Mouse (Mus musculus) right cerebral cortex, postnatal 36 days (tissue): ENCODE measurements around the gene Zfp641.

Experiments
- DNase-seq, 2 experiments: peaks; one replicate each; pipeline ENCODE4 v3.0.0; 2022; ENCODE audit warnings: low spot score in 2 of 2, mixed read lengths in 1 of 2

The Zfp641 gene

GRCm38 (mm10) chr15:98295628-98296551 is at the start of gene Zfp641:
Gene Zfp641, minus strand, starts transcription at chr15:98296161.
- DNase-seq = peak; percentile 24 to 50

- no peak for DNase-seq
These were observed 44.9 kb upstream of the Zfp641 start, which contains the start of gene Olfr284 for GRCm38 (mm10) chr15:98340887-98341286. Gene Olfr284, minus strand, starts transcription at chr15:98340987.

DNA sequence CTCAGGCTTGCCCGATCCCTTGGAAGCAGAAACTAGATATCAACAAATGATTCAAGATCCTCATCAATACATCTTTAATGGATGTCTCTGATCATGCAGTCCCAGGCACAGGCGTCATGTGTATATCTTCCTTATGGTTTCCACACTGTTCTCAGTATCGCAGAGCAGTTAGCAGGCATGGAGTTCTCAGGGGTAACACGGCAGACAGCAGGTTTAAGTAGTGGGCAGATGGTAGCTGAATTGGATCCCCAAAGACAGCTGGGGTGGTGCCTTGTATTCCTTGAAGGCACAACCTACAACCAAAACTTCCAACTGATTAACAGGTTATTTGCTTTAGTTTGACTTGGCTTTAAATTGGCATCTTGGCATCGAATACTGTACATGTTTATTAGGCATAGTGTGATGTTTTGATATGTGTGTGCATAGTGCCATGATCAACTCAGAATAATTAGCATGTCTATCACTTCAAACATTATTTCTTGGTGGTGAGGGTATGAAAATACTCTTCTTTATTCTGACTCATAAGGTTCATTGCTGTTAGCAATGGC is 21.3 kb upstream of the Zfp641 start, which contains the start of gene Olfr285:
Olfr285 (minus strand) TSS at position 177 of the 548 bp plus-strand sequence.
- no peak for DNase-seq

DNA sequence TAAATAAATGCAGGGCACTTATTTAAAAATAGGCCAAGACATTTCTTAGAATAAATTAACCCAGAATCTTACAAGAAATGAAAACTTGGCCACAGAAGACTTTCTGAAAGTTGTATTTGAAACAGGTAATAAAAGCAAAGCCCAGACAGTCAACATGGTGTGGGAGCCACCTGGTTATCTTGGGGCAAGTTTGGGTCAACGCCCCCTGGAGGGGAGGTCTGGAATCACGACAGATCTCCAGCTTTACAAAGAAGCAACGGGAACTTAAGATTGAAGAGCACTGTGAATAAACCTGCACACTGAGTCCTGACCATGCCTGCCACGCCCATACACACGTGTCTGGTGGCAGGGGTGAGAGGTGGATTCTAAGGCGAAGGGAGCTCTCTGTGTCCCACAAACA is 19.7 kb upstream of the Zfp641 start:
- DNase-seq = no peak

- no peak for DNase-seq
These were observed 2.3 kb downstream of the Zfp641 start for GRCm38 (mm10) chr15:98293651-98294050.

GRCm38 (mm10) chr15:98288566-98288965 is 7.4 kb downstream of the Zfp641 start:
- DNase-seq = no peak

DNA sequence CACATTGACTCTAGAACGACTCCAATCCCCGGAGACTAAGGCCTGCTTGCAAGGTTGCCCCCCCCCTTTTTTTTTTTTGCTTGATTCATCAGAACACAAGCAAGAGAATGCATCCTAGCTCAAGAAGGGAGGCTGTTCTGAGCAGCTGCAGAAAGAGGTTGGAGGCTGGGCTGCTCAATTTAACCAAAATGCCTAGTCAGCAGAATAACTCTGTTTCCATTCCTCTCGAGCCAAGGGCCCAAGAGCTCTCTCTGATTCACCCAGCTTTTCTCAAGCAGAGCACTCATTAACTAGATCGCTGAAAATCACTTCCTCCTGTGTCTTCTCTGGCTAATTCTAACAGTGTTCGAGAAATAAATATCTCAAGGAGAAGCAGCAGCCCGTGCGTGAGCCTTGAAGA is 9.5 kb downstream of the Zfp641 start:
- DNase-seq = no peak

- no peak for DNase-seq
These were observed 38.2 kb downstream of the Zfp641 start for GRCm38 (mm10) chr15:98257776-98258175.

GRCm38 (mm10) chr15:98257193-98257592 is 38.8 kb downstream of the Zfp641 start, which contains the start of gene H1fnt:
Gene H1fnt, minus strand, starts transcription at chr15:98257293.
- no peak for DNase-seq

DNA sequence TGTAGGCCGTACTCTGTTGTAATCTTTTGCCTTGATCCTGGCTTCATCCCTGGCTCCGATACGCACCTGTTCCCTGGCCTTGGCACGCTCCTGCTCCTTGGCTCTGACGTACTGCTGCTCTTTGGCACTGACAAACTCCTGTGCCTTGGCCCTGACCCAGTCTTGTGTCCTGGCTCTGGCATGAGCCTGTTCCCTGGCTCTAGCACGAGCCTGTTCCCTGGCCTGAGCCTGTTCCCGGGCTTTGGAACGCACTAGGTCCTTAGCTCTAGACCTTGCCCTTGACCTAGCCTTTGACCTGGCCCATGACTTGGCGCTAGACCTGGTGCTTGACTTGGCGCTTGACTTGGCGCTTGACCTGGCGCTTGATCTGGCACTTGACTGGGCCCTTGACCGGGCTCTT is 39.7 kb downstream of the Zfp641 start:
- no peak for DNase-seq
